Mouse (Mus musculus) frontal cortex, postnatal 14 days (tissue): Measurements from ENCODE around the gene Lima1.
A peak's percentile ranks its signal among the peaks of the same experiment; 100 is the strongest.
"Not testable (repeated sequence)": the region's sequence is repeated elsewhere in the genome, so short reads cannot be mapped to it uniquely, and the experiment has no call there.

ENCODE experiments used
- DNase-seq, 2 experiments: peaks; one replicate each; pipeline ENCODE4 v3.0.0; 2022; ENCODE audit warnings: low spot score in 2 of 2

Gene Lima1

DNA sequence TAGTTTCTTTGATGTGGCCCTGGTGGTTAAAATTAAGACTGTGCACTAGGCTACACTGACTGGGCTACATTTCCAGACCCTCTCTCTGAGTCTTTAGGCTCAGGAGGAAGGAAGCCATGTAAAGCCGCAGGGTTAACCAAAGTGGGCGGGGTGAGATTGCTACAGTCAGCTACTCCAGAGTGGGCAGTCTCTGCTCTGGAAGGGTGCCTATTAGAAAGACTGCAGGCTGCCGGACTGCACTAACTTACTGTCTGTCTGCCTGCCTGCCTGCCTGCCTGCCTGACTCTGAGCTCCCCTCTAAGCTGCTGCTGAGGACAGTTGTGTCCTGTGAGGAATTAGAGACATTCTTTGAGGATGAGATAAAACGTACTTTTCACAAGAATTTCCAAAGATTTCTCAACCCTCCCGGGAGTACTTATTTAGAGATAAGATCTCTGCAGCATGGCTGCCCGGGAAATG is 72.0 kb downstream of the Lima1 start:
- DNase-seq = no peak

DNA sequence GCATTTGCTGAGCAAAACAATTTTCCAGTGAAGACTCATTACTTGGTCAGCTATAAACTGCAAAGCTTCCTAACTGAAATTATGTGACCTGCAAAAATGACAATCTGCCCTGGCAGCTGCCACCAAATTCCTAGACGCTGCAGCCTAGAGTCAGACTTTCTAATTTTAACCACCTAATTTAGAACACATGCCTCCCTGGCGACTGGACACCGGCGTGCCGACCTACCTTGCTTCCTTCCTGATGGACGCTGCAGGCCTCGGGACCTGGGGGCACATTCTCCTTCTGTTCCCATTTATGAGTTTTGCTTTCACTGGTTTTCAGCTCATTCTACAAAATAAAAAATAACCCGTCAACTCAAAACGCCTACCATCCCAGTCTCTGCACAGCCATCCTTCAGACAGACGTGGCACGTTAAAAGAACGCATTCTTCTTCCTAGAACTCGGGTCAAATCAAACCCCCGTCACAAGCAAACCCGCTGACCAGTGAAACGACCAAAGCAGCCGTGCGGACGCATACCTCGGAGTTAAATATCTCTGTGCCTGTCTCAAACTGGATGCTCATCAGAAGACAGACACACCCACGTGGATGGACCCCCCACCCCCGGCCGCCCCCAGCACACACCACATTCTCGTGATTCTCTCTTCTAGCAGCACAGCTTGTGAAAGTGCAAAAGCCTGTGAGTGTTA is 73.2 kb downstream of the Lima1 start:
- no peak for DNase-seq

DNA sequence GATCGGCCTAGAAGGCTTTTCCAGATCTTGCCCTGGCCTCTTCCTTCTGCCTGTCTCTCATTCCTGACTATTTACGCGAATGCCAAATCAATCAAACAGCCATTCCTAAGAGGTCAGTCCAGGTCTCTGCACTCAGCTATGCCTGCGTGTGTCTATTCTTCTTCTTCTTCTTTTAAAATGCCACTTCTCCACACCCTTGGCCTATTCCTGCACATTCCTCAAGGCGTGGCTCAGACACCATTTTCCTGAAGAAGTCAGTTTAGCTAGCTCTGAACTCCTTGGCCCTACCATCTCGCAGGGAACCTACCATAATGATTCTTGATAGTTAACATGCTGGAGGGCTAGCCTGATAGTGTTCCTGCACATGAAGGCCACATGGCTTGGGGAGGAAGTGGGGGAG is 75.5 kb downstream of the Lima1 start:
- no peak for DNase-seq

DNA sequence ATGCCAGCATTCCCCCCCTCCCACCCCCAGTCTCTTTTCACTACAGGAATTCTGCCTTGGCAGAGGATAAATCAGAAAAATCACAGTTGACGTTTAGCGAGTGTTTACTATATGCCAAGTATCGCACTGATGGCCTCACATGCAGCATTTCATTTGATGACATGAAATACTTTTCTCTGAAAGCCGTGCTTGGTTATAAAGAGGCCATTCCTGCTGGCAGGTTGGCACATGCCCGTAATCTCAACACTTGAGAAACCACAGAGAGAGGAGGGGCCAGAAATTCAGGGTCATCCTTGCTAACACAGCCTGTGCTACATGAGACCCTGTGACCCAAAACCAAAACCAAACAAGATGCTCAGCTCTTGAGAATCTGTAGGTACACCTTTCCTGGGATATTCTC is 77.4 kb downstream of the Lima1 start:
- no peak for DNase-seq

DNA sequence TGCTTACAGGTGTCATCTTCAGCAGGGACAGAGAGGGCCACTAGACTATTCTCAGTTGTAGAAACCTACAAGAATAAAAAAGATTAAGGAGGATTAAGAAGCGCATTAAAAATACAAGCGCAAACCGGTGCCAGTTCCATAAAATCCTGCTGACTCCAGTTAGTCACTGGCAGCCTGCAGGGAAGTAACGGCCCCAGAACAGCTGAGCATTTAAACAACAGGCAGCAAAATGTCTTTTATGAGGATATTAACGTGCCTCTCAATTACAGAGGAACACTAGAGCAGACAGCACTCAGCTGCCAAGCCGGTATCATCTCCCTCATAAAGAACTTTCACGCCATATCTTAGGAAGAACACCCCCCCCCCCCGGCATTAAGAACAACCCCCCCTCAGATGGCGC is 78.5 kb downstream of the Lima1 start:
- DNase-seq = no peak

DNA sequence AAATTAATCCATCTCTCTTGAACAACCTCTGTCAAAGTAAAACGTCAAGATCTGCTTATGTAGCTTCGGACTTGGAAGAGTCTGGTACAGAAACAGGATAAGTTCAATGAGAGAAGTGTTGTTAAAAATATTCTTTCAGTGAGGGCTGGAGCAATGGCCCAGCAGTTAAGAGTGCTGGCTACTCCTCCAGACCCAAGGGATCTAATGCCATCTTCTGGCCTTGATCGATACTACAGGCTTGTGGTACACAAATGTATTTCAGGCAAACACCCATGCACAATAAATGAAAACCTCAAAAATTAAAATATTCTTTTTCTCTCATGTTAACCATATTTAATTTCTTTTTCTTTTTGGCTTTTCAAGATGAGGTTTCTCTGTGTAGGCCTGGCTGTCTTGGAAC is 79.2 kb downstream of the Lima1 start:
- DNase-seq = no peak

DNA sequence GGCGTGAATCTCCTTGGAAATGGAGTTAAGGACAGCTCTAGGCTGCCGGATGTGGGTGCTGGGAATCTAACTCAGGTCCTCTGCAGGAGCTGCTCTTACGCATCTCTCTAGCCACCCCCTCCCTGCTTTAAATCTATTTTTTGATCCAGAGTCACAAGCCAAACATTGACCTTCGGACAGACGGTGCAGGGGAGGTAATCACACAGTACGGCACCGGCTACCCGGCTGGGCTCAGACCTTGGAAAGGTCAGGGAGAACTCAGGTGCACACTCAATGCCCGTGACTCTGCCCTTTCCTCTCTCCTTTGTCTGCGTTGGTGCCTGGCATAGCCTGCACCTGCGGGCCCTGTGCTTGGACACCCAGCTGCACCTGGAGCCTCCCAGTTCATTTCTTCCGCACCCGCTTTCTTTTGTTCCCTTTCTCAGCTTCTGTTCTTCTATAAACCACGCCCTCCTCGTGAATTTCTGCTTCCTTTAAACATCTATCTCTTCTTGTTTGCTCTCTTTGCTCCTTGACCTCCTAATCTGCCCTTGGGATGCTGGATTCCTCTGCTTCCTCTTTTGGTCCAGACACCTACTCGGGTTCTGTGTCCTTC is 82.9 kb downstream of the Lima1 start:
- no peak for DNase-seq

DNA sequence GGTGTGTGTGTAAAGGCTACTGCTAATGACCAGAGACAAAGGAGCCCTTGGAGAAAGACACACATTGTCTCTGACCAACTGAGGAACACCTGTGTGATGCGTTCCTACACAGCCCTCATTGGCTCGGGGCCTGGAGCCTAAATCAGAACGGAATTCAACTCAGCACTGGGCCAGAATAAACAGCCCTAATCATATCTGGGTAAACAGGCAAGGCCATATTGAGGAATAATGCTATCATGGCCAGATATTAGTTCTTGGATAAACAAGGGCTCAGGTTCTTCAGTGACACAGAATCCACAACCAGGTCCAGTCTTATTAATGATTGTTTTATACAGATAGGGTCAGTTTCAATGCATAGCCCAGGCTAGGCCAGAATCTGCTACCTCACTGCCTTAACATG is 84.3 kb downstream of the Lima1 start:
- no peak for DNase-seq

DNA sequence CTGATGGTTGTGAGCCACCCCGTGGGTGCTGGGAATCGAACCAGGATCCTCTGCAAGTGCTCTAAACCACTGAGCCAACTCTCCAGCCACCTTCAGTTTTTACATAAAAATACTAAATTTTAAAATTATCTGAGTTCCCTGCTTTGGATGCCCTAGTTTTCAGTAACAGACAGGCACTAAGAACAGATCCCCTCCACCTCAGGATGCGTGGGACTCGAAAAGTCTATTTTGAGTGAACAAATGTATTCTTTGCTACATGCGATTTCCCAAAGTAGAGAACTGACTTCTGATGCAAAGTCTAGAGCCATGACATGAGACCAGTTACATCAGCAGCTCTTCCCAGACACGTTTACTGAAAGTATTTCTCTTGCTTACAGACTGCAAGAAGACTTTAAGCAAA is 84.8 kb downstream of the Lima1 start:
- DNase-seq = no peak

DNA sequence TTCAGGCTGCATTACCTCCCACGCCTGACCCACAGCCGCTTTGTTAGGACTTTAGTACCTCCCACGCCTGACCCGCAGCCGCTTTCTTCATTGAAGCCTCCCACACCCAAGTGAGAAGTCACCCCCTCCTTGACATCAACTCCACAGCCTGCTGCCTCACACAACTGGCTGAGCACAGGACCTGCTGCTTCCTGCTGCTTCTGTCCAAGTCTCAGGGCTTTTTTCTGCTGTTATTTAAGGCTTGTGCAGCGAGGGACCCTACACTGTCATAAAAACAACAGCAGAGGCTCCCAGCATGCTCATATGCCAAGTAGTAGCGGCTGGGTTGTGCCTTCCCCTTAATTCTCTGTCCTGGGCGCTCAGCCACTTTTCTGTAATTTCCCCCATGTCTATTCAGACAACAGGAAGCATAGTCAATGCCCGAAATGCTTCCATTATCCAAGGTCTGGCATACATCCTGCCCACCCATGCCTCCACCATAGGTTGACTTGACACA is 87.6 kb downstream of the Lima1 start:
- no peak for DNase-seq

DNA sequence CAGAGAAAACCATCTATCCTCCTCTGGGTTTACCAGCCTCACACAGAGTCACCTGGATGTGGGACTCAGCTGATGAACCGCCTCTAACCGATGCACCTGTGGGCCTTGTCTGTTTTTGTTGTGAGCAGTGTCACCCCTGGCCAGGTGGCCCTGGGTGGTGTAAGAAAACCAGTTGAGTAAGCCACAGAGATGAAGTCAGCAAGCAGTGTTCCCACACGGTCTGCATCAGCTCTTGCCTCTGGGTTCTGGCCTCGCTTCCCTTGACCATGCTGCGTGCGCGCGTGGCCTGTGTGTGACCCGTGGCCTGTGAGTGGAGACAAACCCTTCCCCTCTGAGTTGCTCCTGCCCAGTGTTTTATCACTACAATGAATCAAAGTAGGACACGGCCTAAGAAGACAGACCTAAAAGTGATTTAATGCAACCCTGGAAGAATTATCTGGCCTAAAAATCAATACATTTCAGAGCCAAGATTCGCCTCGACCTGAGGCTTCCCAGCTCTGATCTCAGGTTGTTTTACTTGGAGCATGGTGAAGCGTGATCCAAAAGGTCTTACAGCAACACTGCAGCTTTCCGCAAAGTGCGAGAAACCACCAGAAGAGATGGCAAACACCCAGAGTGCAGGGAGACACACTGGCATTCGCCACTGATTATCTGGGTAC is 96.5 kb downstream of the Lima1 start:
- DNase-seq = no peak

DNA sequence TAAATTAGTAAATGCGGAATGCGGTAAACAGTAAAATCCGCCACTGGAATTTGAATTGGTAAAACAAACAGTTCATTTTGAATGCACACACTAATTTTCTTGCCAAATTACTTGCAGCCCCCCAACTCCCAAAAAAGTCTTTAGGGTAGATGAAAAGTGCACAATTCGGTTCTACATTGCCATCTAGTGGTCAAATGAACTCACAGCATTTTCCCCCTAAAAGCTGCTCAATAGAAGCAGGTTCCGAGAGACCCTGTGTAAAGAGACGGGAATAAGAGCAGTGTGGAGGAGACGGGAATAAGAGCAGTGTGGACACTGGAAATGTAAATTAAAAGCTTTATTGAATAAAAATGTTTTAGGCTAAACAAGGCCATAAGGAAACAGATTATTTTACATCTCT is 97.1 kb downstream of the Lima1 start:
- no peak for DNase-seq

DNA sequence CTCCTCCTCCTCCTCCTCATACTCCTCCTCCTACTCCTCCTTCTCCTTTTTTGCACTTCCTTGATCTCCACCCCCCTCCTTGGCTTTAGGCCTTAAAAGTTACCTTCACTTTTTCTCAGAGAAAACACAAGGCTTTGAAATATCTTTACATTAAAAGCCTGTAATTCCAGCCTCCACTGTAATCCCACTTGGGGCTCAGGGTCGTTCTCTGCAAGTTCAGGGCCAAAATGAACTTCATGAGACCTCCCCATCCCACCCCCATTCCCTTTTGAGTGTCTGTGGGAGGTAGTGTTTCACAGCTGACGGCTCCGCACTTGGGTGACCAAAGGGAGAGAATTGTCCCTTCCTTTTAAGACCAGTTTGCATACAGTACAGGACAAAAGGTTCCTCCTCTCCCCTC is 102.3 kb downstream of the Lima1 start:
- no peak for DNase-seq

DNA sequence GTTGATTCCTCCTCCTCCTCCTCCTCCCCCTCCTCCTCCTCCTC is 102.6 kb downstream of the Lima1 start, which contains the start of gene Cers5:
TSS of gene Cers5 (minus strand) at position 5 of the 44 bp plus-strand sequence.
- not testable (repeated sequence) for DNase-seq

DNA sequence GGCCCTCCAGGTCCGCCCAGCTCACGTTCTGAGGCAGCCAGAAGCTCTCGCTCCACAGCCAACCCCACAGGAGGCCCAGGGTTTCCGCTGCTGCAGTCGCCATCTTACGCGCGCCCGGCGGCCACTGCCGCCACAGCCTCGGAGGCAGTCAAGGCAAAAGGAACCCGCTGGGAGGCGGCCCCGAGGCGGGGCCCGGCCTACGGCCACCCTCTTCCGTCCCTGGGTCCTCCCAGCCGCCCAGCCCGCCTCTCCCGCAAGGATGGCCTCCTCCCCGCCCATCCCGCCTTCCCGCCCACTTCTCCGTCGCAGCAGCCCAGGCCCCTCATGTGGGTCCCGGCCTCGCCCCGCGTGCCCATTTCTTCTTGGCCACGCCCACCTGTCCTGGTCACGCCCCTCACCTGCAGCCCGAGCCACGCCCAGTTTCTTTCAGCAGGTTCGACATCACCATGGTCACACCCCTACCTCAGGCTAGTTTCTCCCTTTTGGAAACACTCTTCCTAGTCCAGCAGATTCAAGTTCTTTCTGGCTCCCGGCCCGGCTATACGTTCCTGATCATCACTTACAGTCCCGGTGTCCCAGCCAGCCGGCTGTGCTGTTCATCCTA is 102.9 kb downstream of the Lima1 start:
- DNase-seq = peak; percentile 53 to 78

DNA sequence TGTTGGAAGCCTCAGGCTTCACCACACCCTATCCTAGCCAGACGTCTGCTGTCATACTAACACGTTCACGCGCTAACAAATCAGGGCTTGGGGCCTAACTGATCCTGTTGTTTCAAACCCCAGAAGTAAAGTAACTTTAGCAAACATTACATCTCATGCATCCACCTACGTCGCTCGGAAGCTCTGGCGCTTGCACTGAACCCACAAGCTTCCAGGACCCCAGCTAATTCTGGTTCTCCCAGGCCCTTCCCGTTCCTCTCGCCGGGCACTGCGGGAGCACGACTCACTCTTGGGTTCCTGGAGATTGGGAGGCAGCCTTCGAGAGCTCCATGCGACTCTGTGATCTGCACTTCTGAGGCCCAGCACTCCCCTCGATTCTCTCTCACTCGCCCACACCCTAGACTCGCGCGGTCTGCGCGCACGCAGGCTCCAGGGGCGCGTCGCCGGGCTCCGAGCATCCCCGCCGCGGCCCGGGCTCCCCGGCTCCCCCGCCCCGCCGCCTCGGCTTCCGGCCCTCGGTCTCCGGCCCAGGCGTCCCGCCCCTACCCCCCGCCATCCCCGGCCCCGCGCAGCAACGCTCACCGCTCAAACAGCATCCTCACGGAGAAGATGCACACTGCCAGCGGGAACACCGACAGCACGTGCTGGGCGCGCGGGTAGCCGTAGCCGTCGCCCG is 103.5 kb downstream of the Lima1 start:
- peak; percentile 23 to 33 for DNase-seq

DNA sequence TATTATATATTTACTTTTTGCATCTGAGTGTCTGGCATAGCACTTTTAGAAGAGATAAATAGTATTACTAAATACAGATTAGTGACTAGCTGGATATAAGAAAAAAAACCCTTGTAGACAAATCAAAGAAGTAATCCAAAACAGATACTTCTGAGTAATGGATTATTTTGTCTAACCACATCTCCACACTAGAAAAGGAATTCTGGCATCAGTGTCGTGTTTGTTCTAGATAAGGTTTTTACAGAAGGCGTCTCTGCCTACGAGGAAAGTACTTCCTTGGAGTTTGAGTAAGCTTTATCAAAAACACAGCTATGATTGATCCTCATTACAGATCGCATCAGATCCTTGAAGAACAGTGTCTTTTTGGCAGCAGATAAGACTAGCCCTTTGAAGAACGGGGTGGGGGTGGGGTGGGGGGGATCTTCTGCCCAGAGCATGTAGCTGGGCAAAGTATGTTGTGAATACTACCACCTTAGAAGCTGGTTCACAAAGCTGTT is 104.2 kb downstream of the Lima1 start:
- DNase-seq = no peak

DNA sequence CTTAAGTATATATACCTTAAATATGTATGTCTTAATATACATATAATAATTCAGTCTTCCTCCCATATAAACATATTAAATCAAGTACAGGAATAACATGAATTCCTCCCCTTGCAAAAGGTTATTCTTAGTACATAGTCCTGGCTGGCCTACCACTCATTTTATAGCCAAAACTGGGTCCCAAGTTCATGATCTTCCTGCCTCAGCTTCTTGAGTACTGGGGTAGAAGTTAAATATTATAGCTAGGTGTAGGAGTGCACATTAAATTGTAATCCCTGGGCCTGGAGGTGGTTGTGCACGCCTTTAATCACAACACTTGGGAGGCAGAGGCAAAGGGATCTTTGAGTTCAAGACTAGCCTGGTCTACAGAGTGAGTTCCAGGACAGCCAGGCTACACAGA is 106.5 kb downstream of the Lima1 start:
- DNase-seq = no peak

DNA sequence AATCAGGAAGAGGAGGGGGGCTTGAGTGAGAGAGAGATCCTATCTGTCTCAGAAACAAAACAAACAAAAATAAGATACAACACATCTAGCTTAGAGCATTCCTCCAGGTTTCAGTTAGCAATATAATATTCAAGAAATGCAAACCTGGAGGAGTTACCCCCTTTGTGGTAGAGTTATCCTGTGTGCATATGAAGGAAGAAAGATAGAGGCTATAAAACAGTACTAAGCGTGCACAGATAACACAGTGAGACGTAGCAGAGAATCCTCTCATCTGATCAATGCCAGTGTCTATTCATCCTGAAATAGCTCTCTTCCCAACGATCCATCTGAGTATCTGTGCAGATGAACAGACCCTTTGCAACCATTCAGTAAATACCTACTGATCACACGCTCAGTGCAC is 107.8 kb downstream of the Lima1 start:
- no peak for DNase-seq

DNA sequence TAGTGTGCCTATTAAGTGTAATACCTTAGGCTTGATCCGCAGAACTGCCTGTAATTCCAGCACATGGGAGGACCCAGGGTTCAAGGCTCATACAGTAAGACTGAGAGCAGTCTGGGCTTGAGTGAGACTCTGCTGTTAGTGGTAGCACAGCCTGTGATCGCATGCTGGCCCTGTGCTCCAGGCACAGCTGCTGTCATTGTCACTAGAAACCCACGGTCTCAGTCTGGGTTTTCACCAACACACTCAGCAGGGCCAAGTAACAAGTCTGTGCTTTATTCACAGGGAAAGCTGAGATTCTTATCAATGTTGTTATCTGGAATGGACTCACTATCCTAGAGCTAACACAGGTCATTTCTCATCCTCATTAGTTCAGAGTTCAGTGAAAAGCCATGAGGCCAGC is 121.1 kb downstream of the Lima1 start:
- no peak for DNase-seq

DNA sequence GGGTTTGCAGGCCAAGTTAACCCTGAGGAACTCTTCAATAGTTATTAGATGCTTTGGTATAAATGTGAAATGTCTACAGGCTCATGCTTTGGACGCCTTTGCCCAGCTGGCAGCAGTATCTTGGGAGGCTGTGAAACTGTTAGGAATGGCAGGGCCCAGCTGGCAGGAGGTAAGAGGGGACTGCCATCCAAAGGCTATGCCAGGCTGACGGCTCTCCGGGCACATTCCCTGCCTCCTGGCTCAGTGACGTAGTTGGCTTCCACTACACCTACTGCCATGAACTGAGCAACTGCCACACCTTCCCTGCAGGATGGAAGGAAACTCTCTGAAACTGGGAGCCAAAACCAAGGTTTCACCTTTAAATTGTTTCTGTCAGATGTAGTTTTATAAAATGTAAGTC is 135.0 kb downstream of the Lima1 start:
- DNase-seq = no peak

DNA sequence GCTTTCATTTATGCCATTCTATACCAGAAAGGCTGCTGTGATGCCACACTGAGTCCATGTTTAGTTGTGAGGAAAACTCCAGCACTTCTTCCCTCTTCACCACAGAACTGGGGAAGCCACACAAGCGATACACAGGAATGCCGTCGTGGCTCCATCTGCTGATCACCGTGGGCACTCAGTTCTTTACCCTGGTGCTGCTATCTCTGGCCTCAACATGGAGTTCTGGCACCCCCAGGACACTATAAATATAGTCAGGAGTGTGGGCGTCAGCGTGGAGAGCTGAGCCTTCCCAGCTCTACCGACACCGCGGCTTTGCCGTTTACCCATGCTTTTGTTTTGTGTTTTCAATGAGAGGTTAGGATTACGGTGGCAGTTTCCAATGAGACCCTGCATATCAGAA is 138.6 kb downstream of the Lima1 start:
- no peak for DNase-seq

DNA sequence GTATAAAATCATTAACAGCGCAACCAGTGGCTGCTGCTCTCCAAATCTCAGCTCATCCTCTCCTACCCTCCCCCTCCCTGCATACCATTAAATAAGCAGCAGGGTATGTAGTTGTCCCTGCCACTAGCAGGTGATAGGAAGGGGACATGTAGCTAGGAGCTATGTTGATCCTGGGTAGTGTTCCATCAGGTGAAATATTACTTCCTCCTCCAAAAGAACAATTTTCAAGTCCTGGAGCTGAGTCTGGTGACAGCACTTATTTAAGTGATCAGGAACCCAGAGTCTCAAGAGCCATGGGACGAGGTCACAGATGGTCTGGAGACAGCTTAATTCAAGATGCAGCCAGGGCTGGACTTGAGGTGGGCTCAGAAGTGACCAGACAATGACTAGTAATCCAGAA is 139.6 kb downstream of the Lima1 start:
- peak; percentile 100 for DNase-seq
